Mouse (Mus musculus): ENCODE data around the gene Exoc3l. TPM values are rescaled to one million over a fixed set of nuclear protein-coding genes. Genes with fewer than 3 reads are reported as not detected.

Exoc3l gene
- polyA plus RNA-seq, 1 experiment from 2014 or later: 25.4 TPM

GRCm38 (mm10) chr8:105331469-105331868, 35.6 kb upstream of the Exoc3l start:
- H3K36me3 ChIP-seq: peaks cover 87% of the 10 kb centered on the region
- H3K9ac ChIP-seq: no peak overlapping the region
- H3K27me3 ChIP-seq: no peaks in the 10 kb centered on the region
- H3K4me2 ChIP-seq: no peak overlapping the region
- H3K4me1 ChIP-seq: peaks cover 15% of the 10 kb centered on the region
- H3K4me3 ChIP-seq (replicated peaks): no peak overlapping the region
- H3K9me3 ChIP-seq (replicated peaks): no peaks in the 10 kb centered on the region
- ATAC-seq (replicated peaks; ENCODE audit: low FRiP score): no peak
- H3K27ac ChIP-seq: no peak overlapping the region
- 95% methylated on average over 22 of the region's 22 CpGs for WGBS

GRCm38 (mm10) chr8:105330325-105330724, 34.4 kb upstream of the Exoc3l start:
- Histone ChIP-seq H3K4me3 (replicated peaks) (no peak overlapping the region), H3K9ac (no peak overlapping the region), H3K9me3 (replicated peaks) (no peaks in the 10 kb centered on the region), H3K4me2 (no peak overlapping the region), H3K27me3 (no peaks in the 10 kb centered on the region), H3K36me3 (peaks cover 76% of the 10 kb centered on the region), H3K27ac (no peak overlapping the region), H3K4me1 (peaks cover 18% of the 10 kb centered on the region)
- 94% methylated on average over 12 of the region's 12 CpGs for WGBS
- no peak for ATAC-seq (replicated peaks; ENCODE audit: low FRiP score)

GRCm38 (mm10) chr8:105326968-105327367, 31.1 kb upstream of the Exoc3l start:
- H3K4me3 ChIP-seq (replicated peaks): peak overlapping the region; percentile 87
- ATAC-seq (replicated peaks; ENCODE audit: low FRiP score): no peak
- 43% methylated on average over 6 of the region's 6 CpGs for WGBS
- peak overlapping the region; percentile 94; the same call in 1 of the 2 replicates for H3K27ac ChIP-seq
- H3K36me3 ChIP-seq: peaks cover 52% of the 10 kb centered on the region
- H3K4me2 ChIP-seq: peak overlapping the region; percentile 85
- H3K9me3 ChIP-seq (replicated peaks): no peaks in the 10 kb centered on the region
- no peaks in the 10 kb centered on the region for H3K27me3 ChIP-seq
- H3K9ac ChIP-seq: peak overlapping the region; percentile 76
- peaks cover 27% of the 10 kb centered on the region for H3K4me1 ChIP-seq

GRCm38 (mm10) chr8:105326141-105326672, 30.3 kb upstream of the Exoc3l start, which contains the start of the genes Lrrc29 and Tmem208:
Lrrc29 (minus strand) TSS chr8:105326278.
Tmem208 (plus strand) TSS chr8:105326354.
- Histone ChIP-seq H3K4me3 (replicated peaks) (peak within 1 kb of the TSS; percentile 87), H3K4me1 (peaks cover 27% of the 10 kb centered on the region), H3K36me3 (peaks cover 45% of the 10 kb centered on the region), H3K9me3 (replicated peaks) (no peaks in the 10 kb centered on the region), H3K9ac (peak within 1 kb of the TSS; percentile 76), H3K27me3 (no peaks in the 10 kb centered on the region), H3K27ac (peak within 1 kb of the TSS; percentile 94), H3K4me2 (peak within 1 kb of the TSS; percentile 85)
- under 1% methylated on average over 36 of the region's 36 CpGs for WGBS
- peak; percentile 91 for ATAC-seq (replicated peaks; ENCODE audit: low FRiP score)

- Histone ChIP-seq H3K4me3 (replicated peaks) (peak overlapping the region; percentile 87), H3K36me3 (peaks cover 39% of the 10 kb centered on the region), H3K9ac (peak overlapping the region; percentile 76), H3K4me1 (peaks cover 27% of the 10 kb centered on the region), H3K27ac (peak overlapping the region; percentile 74), H3K27me3 (no peaks in the 10 kb centered on the region), H3K4me2 (peak overlapping the region; percentile 85), H3K9me3 (replicated peaks) (no peaks in the 10 kb centered on the region)
- ATAC-seq (replicated peaks; ENCODE audit: low FRiP score): peak; percentile 34; the same call in 1 of the 2 replicates
- under 1% methylated on average over 12 of the region's 12 CpGs for WGBS
These were observed 29.8 kb upstream of the Exoc3l start for GRCm38 (mm10) chr8:105325641-105326093.

GRCm38 (mm10) chr8:105323183-105323582, 27.3 kb upstream of the Exoc3l start:
- peaks cover 35% of the 10 kb centered on the region for H3K36me3 ChIP-seq
- no peak overlapping the region for H3K4me2 ChIP-seq
- H3K9ac ChIP-seq: no peak overlapping the region
- H3K4me1 ChIP-seq: peaks cover 26% of the 10 kb centered on the region
- WGBS: 85% methylated on average over 4 of the region's 4 CpGs
- ATAC-seq (replicated peaks; ENCODE audit: low FRiP score): no peak
- no peaks in the 10 kb centered on the region for H3K9me3 ChIP-seq (replicated peaks)
- H3K4me3 ChIP-seq (replicated peaks): no peak overlapping the region
- no peak overlapping the region for H3K27ac ChIP-seq
- no peaks in the 10 kb centered on the region for H3K27me3 ChIP-seq

GRCm38 (mm10) chr8:105318662-105319190, 22.8 kb upstream of the Exoc3l start:
- no peak overlapping the region for H3K4me3 ChIP-seq (replicated peaks)
- H3K9ac ChIP-seq: no peak overlapping the region
- no peak overlapping the region for H3K27ac ChIP-seq
- no peaks in the 10 kb centered on the region for H3K4me1 ChIP-seq
- no peaks in the 10 kb centered on the region for H3K27me3 ChIP-seq
- no peak for ATAC-seq (replicated peaks; ENCODE audit: low FRiP score)
- no peak overlapping the region for H3K4me2 ChIP-seq
- 85% methylated on average over 11 of the region's 11 CpGs for WGBS
- H3K9me3 ChIP-seq (replicated peaks): no peaks in the 10 kb centered on the region
- H3K36me3 ChIP-seq: peaks cover 70% of the 10 kb centered on the region

- no peak overlapping the region for H3K4me2 ChIP-seq
- H3K9me3 ChIP-seq (replicated peaks): no peaks in the 10 kb centered on the region
- no peak overlapping the region for H3K9ac ChIP-seq
- H3K4me1 ChIP-seq: no peaks in the 10 kb centered on the region
- H3K36me3 ChIP-seq: peaks cover 74% of the 10 kb centered on the region
- H3K4me3 ChIP-seq (replicated peaks): no peak overlapping the region
- no peak overlapping the region for H3K27ac ChIP-seq
- 89% methylated on average over 4 of the region's 4 CpGs for WGBS
- ATAC-seq (replicated peaks; ENCODE audit: low FRiP score): no peak
- H3K27me3 ChIP-seq: no peaks in the 10 kb centered on the region
These were observed 22.0 kb upstream of the Exoc3l start for GRCm38 (mm10) chr8:105317941-105318340.

GRCm38 (mm10) chr8:105315073-105315769, 19.3 kb upstream of the Exoc3l start:
- H3K4me2 ChIP-seq: no peak overlapping the region

GRCm38 (mm10) chr8:105313622-105314402, 17.9 kb upstream of the Exoc3l start:
- Histone ChIP-seq H3K9ac (no peak overlapping the region), H3K36me3 (peaks cover 92% of the 10 kb centered on the region), H3K27me3 (no peaks in the 10 kb centered on the region), H3K4me2 (no peak overlapping the region), H3K4me1 (no peaks in the 10 kb centered on the region), H3K9me3 (replicated peaks) (no peaks in the 10 kb centered on the region), H3K4me3 (replicated peaks) (no peak overlapping the region), H3K27ac (no peak overlapping the region)
- no peak for ATAC-seq (replicated peaks; ENCODE audit: low FRiP score)
- whole genome bisulfite sequencing: 82% methylated on average over 9 of the region's 9 CpGs

More at GRCm38 (mm10) chr8:105315073-105315769, 19.3 kb upstream of the Exoc3l start:
- Histone ChIP-seq H3K4me3 (replicated peaks) (no peak overlapping the region), H3K27ac (no peak overlapping the region), H3K9me3 (replicated peaks) (no peaks in the 10 kb centered on the region), H3K36me3 (peaks cover 93% of the 10 kb centered on the region), H3K27me3 (no peaks in the 10 kb centered on the region), H3K4me1 (no peaks in the 10 kb centered on the region), H3K9ac (no peak overlapping the region)
- no peak for ATAC-seq (replicated peaks; ENCODE audit: low FRiP score)
- 89% methylated on average over 18 of the region's 18 CpGs for WGBS

GRCm38 (mm10) chr8:105312891-105313481, 17.1 kb upstream of the Exoc3l start:
- no peak for ATAC-seq (replicated peaks; ENCODE audit: low FRiP score)
- Histone ChIP-seq H3K9me3 (replicated peaks) (no peaks in the 10 kb centered on the region), H3K4me1 (no peaks in the 10 kb centered on the region), H3K36me3 (peaks cover 92% of the 10 kb centered on the region), H3K4me3 (replicated peaks) (no peak overlapping the region), H3K27ac (no peak overlapping the region), H3K4me2 (no peak overlapping the region), H3K27me3 (no peaks in the 10 kb centered on the region), H3K9ac (no peak overlapping the region)
- WGBS: 90% methylated on average over 8 of the region's 8 CpGs

Measured in kidney, embryonic 15.5 days (tissue).